Mouse (Mus musculus): ENCODE results near the gene Nmb.

GRCm38 (mm10) chr7:80919647-80920008 lies 14.8 kb upstream of the Nmb start:
- no peak for TF ChIP-seq CTCF (IDR thresholded peaks at IDR 0.05; ENCODE audit: insufficient read depth, low read length)
- TF ChIP-seq POLR2A (IDR thresholded peaks at IDR 0.05; ENCODE audit: borderline replicate concordance, extremely low read depth, low read depth, low read length) = no peak
